Mouse (Mus musculus) ES-E14 (cell line): Measurements from ENCODE around the gene Gm28635.

Source experiments
- HCFC1 ChIP-seq: IDR thresholded peaks from 2 replicates; pipeline ENCODE4 v1.6.1; 2012; ENCODE audit warnings: low read length, inconsistent platforms, borderline replicate concordance; ENCODE audit not compliant: insufficient read depth
- ZNF384 ChIP-seq: IDR thresholded peaks from 2 replicates; pipeline ENCODE4 v1.6.1; 2012; ENCODE audit warnings: low read depth, low read length, inconsistent platforms

DNA sequence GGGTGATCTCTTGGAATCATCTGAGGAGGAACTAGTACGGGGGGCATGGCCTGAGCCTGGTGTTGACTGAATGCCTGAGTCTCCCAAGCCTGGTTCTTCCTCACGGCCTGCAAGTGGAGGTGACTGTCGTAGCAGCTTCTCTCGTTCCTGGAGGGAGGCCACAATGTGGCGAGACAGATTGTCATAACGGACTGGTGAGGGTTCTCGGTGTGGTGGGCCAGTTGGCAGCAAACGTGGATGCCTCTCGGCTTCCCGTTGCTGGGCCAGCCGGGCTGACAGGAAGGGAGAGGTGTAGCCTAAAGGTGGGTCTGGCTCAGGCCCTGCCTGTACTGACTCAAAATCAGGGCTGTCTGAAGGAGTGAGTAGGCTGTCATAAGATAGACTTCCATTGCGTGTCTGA lies 12.2 kb upstream of the Gm28635 start:
- no peak for TF ChIP-seq ZNF384
- TF ChIP-seq HCFC1, result no peak
